Mouse (Mus musculus) forebrain, embryonic 10.5 days (tissue): ENCODE data around the gene Plet1. TPM values are rescaled to one million over a fixed set of nuclear protein-coding genes. Genes with fewer than 3 reads are reported as not detected.

Source experiments
- DNase-seq: peaks from one replicate; pipeline ENCODE4 v3.0.0-alpha.2; 2017; ENCODE audit warnings: low spot score; ENCODE audit errors: extremely low spot score
- H3K27ac ChIP-seq: fragments of 300-500 bp; sonication (generic); 2 replicates; pipeline ENCODE4 v1.5.1; 2016; ENCODE audit warnings: mild to moderate bottlenecking
- H3K27me3 ChIP-seq: fragments of 300-500 bp; sonication (generic); 2 replicates; pipeline ENCODE4 v1.6.1; 2016; ENCODE audit warnings: mild to moderate bottlenecking; ENCODE audit not compliant: poor library complexity, severe bottlenecking
- H3K36me3 ChIP-seq: fragments of 300-500 bp; sonication (generic); replicated peaks from 2 replicates; pipeline ENCODE4 v1.6.1; 2016; ENCODE audit warnings: mild to moderate bottlenecking, moderate library complexity
- H3K4me1 ChIP-seq: fragments of 300-500 bp; sonication (generic); 2 replicates; pipeline ENCODE4 v1.6.1; 2016
- H3K4me3 ChIP-seq: fragments of 300-500 bp; sonication (generic); 2 replicates; pipeline ENCODE4 v1.5.1; 2016; ENCODE audit warnings: mild to moderate bottlenecking, moderate library complexity
- H3K9me3 ChIP-seq: fragments of 300-500 bp; sonication (generic); 2 replicates; pipeline ENCODE4 v1.6.1; 2016; ENCODE audit warnings: mild to moderate bottlenecking, moderate library complexity
- WGBS: fragments of 180-500 bp; shearing (Covaris S2); methylation state at CpG from one replicate; pipeline ENCODE4 v1.1.7; 2016; 5-methylcytosine and 5-hydroxymethylcytosine counted together
- polyA plus RNA-seq: library from polyadenylated mRNA; unstranded; fragments of >200 nt; fragmentation: Nextera tagmentation; extraction: Ambion mirVana; gene quantifications from 2 replicates; pipeline ENCODE4 v1.2.1, GENCODE M21; 2016

The Plet1 gene
- polyA plus RNA-seq, 1 experiment from 2014 or later: 0.24 TPM

- Histone ChIP-seq H3K4me1 (peaks cover 28% of the 10 kb centered on the region), H3K4me3 (no peak overlapping the region), H3K36me3 (no peaks in the 10 kb centered on the region), H3K9me3 (no peaks in the 10 kb centered on the region), H3K27me3 (no peaks in the 10 kb centered on the region), H3K27ac (no peak overlapping the region)
- 83% methylated on average over 2 of the region's 2 CpGs for WGBS
- DNase-seq: no peak
Measured at GRCm38 (mm10) chr9:50497536-50497935, 3.2 kb downstream of the Plet1 start.

GRCm38 (mm10) chr9:50498815-50499214 is 4.5 kb downstream of the Plet1 start:
- H3K4me1 ChIP-seq: peaks cover 28% of the 10 kb centered on the region
- no peaks in the 10 kb centered on the region for H3K9me3 ChIP-seq
- H3K27me3 ChIP-seq: no peaks in the 10 kb centered on the region
- H3K27ac ChIP-seq: no peak overlapping the region
- no peak overlapping the region for H3K4me3 ChIP-seq
- DNase-seq: no peak
- H3K36me3 ChIP-seq: no peaks in the 10 kb centered on the region
- WGBS: 88% methylated on average over 16 of the region's 16 CpGs

- Histone ChIP-seq H3K36me3 (no peaks in the 10 kb centered on the region), H3K4me3 (no peak overlapping the region), H3K27me3 (no peaks in the 10 kb centered on the region), H3K4me1 (peaks cover 28% of the 10 kb centered on the region), H3K27ac (no peak overlapping the region), H3K9me3 (no peaks in the 10 kb centered on the region)
- WGBS: 90% methylated on average over 3 of the region's 3 CpGs
- no peak for DNase-seq
Measured at GRCm38 (mm10) chr9:50499781-50500180, 5.5 kb downstream of the Plet1 start.

- Histone ChIP-seq H3K27me3 (no peaks in the 10 kb centered on the region), H3K36me3 (no peaks in the 10 kb centered on the region), H3K9me3 (no peaks in the 10 kb centered on the region), H3K4me1 (peaks cover 26% of the 10 kb centered on the region), H3K27ac (peak overlapping the region; percentile 68), H3K4me3 (peak overlapping the region; percentile 38)
- no peak for DNase-seq
- 80% methylated on average over 15 of the region's 15 CpGs for WGBS
Measured at GRCm38 (mm10) chr9:50500467-50500973, 6.2 kb downstream of the Plet1 start.

GRCm38 (mm10) chr9:50500974-50501501 is 6.7 kb downstream of the Plet1 start:
- H3K4me3 ChIP-seq: peak overlapping the region; percentile 38
- peak; percentile 35 for DNase-seq
- no peaks in the 10 kb centered on the region for H3K36me3 ChIP-seq
- no peaks in the 10 kb centered on the region for H3K27me3 ChIP-seq
- H3K9me3 ChIP-seq: no peaks in the 10 kb centered on the region
- H3K4me1 ChIP-seq: peaks cover 21% of the 10 kb centered on the region
- 35% methylated on average over 14 of the region's 14 CpGs for WGBS
- peak overlapping the region; percentile 68 for H3K27ac ChIP-seq

GRCm38 (mm10) chr9:50502949-50503348 is 8.6 kb downstream of the Plet1 start:
- WGBS: 89% methylated on average over 3 of the region's 3 CpGs
- H3K4me1 ChIP-seq: peaks cover 10% of the 10 kb centered on the region
- H3K27me3 ChIP-seq: no peaks in the 10 kb centered on the region
- no peak overlapping the region for H3K27ac ChIP-seq
- H3K4me3 ChIP-seq: no peak overlapping the region
- DNase-seq: no peak
- no peaks in the 10 kb centered on the region for H3K9me3 ChIP-seq
- no peaks in the 10 kb centered on the region for H3K36me3 ChIP-seq

- H3K36me3 ChIP-seq: no peaks in the 10 kb centered on the region
- no peak overlapping the region for H3K27ac ChIP-seq
- no peak overlapping the region for H3K4me3 ChIP-seq
- DNase-seq: no peak
- no peaks in the 10 kb centered on the region for H3K9me3 ChIP-seq
- 76% methylated on average over 6 of the region's 6 CpGs for WGBS
- peaks cover 8% of the 10 kb centered on the region for H3K4me1 ChIP-seq
- H3K27me3 ChIP-seq: no peaks in the 10 kb centered on the region
Measured at GRCm38 (mm10) chr9:50505405-50505804, 11.1 kb downstream of the Plet1 start.

- no peaks in the 10 kb centered on the region for H3K4me1 ChIP-seq
- no peaks in the 10 kb centered on the region for H3K9me3 ChIP-seq
- H3K27me3 ChIP-seq: no peaks in the 10 kb centered on the region
- H3K36me3 ChIP-seq: no peaks in the 10 kb centered on the region
- no peak for DNase-seq
- 87% methylated on average over 7 of the region's 7 CpGs for WGBS
- H3K4me3 ChIP-seq: no peak overlapping the region
- no peak overlapping the region for H3K27ac ChIP-seq
Measured at GRCm38 (mm10) chr9:50507570-50507969, 13.2 kb downstream of the Plet1 start.

GRCm38 (mm10) chr9:50515462-50515861 is 21.1 kb downstream of the Plet1 start:
- no peaks in the 10 kb centered on the region for H3K27me3 ChIP-seq
- H3K4me3 ChIP-seq: no peak overlapping the region
- H3K27ac ChIP-seq: no peak overlapping the region
- no peaks in the 10 kb centered on the region for H3K4me1 ChIP-seq
- no peaks in the 10 kb centered on the region for H3K9me3 ChIP-seq
- 86% methylated on average over 5 of the region's 5 CpGs for WGBS
- no peak for DNase-seq
- no peaks in the 10 kb centered on the region for H3K36me3 ChIP-seq

- no peak overlapping the region for H3K27ac ChIP-seq
- H3K9me3 ChIP-seq: no peaks in the 10 kb centered on the region
- H3K27me3 ChIP-seq: no peaks in the 10 kb centered on the region
- no peaks in the 10 kb centered on the region for H3K36me3 ChIP-seq
- no peaks in the 10 kb centered on the region for H3K4me1 ChIP-seq
- 17% methylated on average over 2 of the region's 2 CpGs for WGBS
- no peak overlapping the region for H3K4me3 ChIP-seq
- no peak for DNase-seq
Measured at GRCm38 (mm10) chr9:50518781-50519180, 24.5 kb downstream of the Plet1 start.

- H3K9me3 ChIP-seq: no peaks in the 10 kb centered on the region
- H3K4me3 ChIP-seq: no peak overlapping the region
- peaks cover 7% of the 10 kb centered on the region for H3K36me3 ChIP-seq
- H3K27me3 ChIP-seq: no peaks in the 10 kb centered on the region
- DNase-seq: no peak
- WGBS: 94% methylated on average over 6 of the region's 6 CpGs
- no peaks in the 10 kb centered on the region for H3K4me1 ChIP-seq
- no peak overlapping the region for H3K27ac ChIP-seq
Measured at GRCm38 (mm10) chr9:50520748-50521147, 26.4 kb downstream of the Plet1 start.

- H3K36me3 ChIP-seq: peaks cover 7% of the 10 kb centered on the region
- 76% methylated on average over 2 of the region's 2 CpGs for WGBS
- no peak overlapping the region for H3K27ac ChIP-seq
- no peaks in the 10 kb centered on the region for H3K4me1 ChIP-seq
- H3K27me3 ChIP-seq: no peaks in the 10 kb centered on the region
- DNase-seq: no peak
- no peaks in the 10 kb centered on the region for H3K9me3 ChIP-seq
- H3K4me3 ChIP-seq: no peak overlapping the region
Measured at GRCm38 (mm10) chr9:50521562-50521961, 27.2 kb downstream of the Plet1 start.

- Histone ChIP-seq H3K4me1 (peaks cover 5% of the 10 kb centered on the region), H3K9me3 (no peaks in the 10 kb centered on the region), H3K36me3 (peaks cover 7% of the 10 kb centered on the region), H3K27me3 (no peaks in the 10 kb centered on the region), H3K27ac (no peak overlapping the region), H3K4me3 (no peak overlapping the region)
- 87% methylated on average over 5 of the region's 5 CpGs for WGBS
- no peak for DNase-seq
Measured at GRCm38 (mm10) chr9:50522574-50522973, 28.2 kb downstream of the Plet1 start.

GRCm38 (mm10) chr9:50524936-50525335 is 30.6 kb downstream of the Plet1 start:
- Histone ChIP-seq H3K27ac (no peak overlapping the region), H3K4me1 (peaks cover 12% of the 10 kb centered on the region), H3K4me3 (no peak overlapping the region), H3K27me3 (no peaks in the 10 kb centered on the region), H3K36me3 (peaks cover 7% of the 10 kb centered on the region), H3K9me3 (no peaks in the 10 kb centered on the region)
- no peak for DNase-seq
- 90% methylated on average over 5 of the region's 5 CpGs for WGBS
